Mouse (Mus musculus): ENCODE data around the gene Gm3336. TPM values are rescaled to one million over a fixed set of nuclear protein-coding genes. Genes with fewer than 3 reads are reported as not detected.

The Gm3336 gene
- not detected in 2 replicates for polyA plus RNA-seq (2015; fragmentation: Nextera tagmentation; extraction: Ambion mirVana)

DNA sequence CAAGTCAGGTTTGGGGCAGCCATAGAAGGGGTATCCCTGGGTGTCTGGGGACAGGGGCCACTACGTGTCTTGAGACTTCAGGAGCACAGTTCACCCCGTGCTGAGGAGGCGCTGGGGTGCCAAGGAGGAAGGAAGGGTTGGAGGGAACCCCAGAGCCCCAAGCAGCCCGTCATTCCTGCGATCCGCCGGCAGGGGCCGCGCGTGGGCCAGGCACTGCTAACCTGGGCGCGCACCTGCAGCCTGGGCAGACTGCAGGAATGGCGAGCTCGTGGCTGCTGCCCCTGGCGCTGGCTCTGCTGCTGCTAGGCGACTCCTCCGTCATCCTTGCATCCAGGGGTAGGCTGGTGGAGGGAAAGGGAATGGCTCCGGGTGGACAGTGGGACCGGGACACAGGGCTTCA lies at the start of gene Gm3336:
Gm3336 (plus strand) TSS at position 247 of the 400 bp plus-strand sequence.
- ATAC-seq (replicated peaks): no peak
- Histone ChIP-seq H3K9ac (replicated peaks) (no peak within 1 kb of the TSS), H3K4me3 (0 out of 2 replicates have a peak within 1 kb of the TSS, but pooled peaks have one; percentile 3), H3K27me3 (peaks cover 7% of the 10 kb centered on the region; the same call in 1 of the 2 replicates), H3K4me2 (replicated peaks) (no peak within 1 kb of the TSS), H3K27ac (replicated peaks) (no peak within 1 kb of the TSS), H3K36me3 (no peaks in the 10 kb centered on the region), H3K9me3 (no peaks in the 10 kb centered on the region), H3K4me1 (no peaks in the 10 kb centered on the region)
- WGBS: 2% methylated on average over 19 of the region's 19 CpGs

DNA sequence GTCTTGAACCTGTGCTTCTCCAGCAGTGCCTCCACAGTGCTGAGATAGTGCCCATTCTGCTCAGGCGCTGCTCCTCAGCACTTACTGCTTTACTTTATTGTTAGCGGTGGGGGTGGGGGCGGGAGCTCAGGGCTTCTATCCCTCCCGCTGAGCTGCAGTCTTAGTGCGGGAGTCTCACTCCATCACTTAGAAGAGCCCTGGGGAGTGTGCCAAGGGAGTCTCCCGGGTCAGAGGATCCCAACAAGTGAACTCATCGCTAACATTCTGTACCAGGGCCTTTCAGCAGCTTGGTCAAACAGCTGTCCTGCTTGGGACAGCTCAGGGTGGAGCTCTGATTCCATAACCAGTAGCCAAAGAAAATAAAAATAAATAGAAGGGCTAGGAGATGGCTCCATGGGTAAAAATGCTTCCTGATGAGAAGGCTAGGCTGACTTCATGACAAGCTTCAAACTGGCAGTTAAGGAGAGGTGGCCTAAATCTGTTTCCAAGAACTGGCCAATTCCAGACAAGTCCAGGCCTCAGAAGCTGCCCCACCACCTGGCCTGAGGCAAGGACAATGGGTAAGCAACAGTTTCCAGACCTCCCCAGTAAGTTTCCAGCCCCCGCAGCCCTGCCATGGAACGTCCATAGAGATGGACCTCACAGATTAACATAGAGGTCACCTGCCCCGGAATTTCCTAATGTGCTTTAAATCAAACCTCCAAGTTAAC lies 46.6 kb upstream of the Gm3336 start:
- WGBS: 59% methylated on average over 10 of the region's 10 CpGs
- peaks cover 25% of the 10 kb centered on the region for H3K4me1 ChIP-seq
- no peak overlapping the region for H3K4me2 ChIP-seq (replicated peaks)
- H3K27ac ChIP-seq (replicated peaks): no peak overlapping the region; the same call in 1 of the 2 replicates
- no peaks in the 10 kb centered on the region for H3K9me3 ChIP-seq
- H3K4me3 ChIP-seq: no peak overlapping the region
- ATAC-seq (replicated peaks): no peak
- no peaks in the 10 kb centered on the region for H3K36me3 ChIP-seq
- no peak overlapping the region for H3K9ac ChIP-seq (replicated peaks)
- H3K27me3 ChIP-seq: no peaks in the 10 kb centered on the region

DNA sequence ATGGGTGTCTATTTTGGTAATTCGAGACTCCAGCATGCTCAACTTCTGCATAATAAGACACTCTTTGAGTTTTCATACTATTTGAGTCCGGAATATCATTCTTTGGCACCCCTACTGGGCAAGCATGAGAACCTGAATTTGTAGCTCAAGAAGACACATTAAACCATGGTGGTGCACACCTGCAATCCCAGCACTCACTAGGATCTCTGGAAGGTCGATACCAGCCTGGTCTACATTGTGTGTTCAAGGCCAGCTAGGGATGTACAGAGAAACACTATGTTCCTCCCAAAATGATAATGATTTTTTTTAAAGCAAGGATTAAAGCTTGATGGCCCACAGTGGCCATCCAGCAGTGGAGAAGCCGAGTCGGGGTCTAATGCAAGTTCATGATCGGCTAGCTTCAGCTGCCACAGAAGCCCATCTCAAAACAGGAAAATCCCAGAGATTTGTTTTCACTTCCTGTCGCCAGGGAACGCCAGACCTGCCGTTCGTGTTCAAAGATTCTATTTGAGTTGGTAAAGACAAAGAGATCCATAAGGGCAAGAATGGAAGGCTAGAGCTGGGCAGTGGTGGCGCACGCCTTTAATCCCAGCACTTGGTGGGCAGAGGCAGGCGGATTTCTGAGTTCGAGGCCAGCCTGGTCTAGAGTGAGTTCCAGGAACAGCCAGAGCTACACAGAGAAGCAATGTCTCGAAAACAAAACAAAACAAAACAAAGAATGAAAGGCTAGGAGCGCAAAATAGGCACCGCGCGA lies 45.8 kb upstream of the Gm3336 start:
- Histone ChIP-seq H3K9ac (replicated peaks) (peak overlapping the region; percentile 48), H3K9me3 (no peaks in the 10 kb centered on the region), H3K4me3 (peak overlapping the region; percentile 52), H3K4me1 (peaks cover 21% of the 10 kb centered on the region), H3K36me3 (no peaks in the 10 kb centered on the region), H3K27ac (replicated peaks) (peak overlapping the region; percentile 94), H3K27me3 (no peaks in the 10 kb centered on the region), H3K4me2 (replicated peaks) (peak overlapping the region; percentile 49)
- WGBS: 35% methylated on average over 19 of the region's 19 CpGs
- no peak; the same call in 1 of the 2 replicates for ATAC-seq (replicated peaks)

DNA sequence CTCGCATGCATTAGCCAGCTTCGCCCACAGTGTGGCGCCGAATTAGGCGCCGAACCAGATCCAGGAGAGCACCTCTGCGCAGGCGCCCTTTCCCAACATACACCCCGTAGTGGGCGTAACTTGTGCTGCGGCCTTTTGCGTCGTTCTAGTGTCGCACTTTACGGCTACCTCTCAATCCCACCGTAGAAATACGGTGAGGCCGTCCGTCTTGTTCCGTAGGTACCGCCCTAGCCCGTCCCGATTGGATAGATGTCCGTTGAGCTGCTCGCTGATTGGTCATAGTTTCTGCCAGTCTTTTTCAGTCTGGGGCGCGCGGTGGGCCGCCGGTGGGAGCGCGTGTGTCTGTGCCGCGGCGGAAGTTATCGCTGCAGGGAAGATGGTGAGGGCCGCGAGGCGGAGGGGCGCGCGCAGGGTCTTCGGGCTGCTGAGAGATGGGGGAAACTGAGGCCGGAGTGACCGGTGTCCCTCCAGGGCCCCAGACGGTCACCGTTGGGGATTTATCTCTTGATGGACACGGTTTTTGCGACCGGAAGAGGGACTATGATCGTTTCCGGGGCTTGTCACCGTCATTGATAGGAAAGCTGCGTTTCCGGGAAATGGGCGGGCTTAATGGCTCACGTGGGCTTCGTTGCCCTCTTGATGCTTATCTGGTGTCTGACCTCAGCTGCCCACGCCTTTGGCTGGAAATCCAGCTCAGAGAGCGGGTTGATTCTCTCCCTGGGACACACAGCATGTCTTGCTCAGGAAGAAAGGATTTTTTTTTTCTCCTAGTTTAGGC lies 45.1 kb upstream of the Gm3336 start, which contains the start of gene Lsm4:
Lsm4 (plus strand) TSS at position 170 of the 778 bp plus-strand sequence.
- H3K27ac ChIP-seq (replicated peaks): peak within 1 kb of the TSS; percentile 94
- no peaks in the 10 kb centered on the region for H3K9me3 ChIP-seq
- H3K27me3 ChIP-seq: no peaks in the 10 kb centered on the region
- H3K36me3 ChIP-seq: peaks cover 5% of the 10 kb centered on the region
- H3K9ac ChIP-seq (replicated peaks): peak within 1 kb of the TSS; percentile 52
- WGBS: under 1% methylated on average over 60 of the region's 60 CpGs
- peak within 1 kb of the TSS; percentile 66 for H3K4me2 ChIP-seq (replicated peaks)
- peak; percentile 99 for ATAC-seq (replicated peaks)
- H3K4me1 ChIP-seq: peaks cover 21% of the 10 kb centered on the region
- peak within 1 kb of the TSS; percentile 52 for H3K4me3 ChIP-seq

DNA sequence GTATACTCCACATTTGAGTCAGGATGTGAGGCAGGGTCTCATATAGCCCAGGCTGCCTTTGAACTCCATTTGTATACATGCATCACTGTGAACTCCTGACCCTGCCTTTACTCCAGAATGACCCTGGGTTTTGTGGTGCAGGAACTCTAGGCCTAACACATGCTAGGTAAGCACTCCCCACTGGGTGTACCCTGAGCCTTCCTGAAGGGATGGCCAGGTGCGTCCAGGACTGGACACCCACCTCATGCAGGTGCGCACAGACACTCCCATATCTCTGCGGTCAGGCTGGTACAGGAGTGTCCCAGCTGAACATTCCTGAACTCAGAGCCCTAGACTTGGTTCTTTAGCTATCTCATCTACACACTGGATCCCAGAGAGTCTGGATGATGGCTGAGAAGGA lies 44.2 kb upstream of the Gm3336 start:
- H3K9me3 ChIP-seq: no peaks in the 10 kb centered on the region
- H3K4me1 ChIP-seq: peaks cover 21% of the 10 kb centered on the region
- 94% methylated on average over 3 of the region's 3 CpGs for WGBS
- peak overlapping the region; percentile 66 for H3K4me2 ChIP-seq (replicated peaks)
- no peak; the same call in 1 of the 2 replicates for ATAC-seq (replicated peaks)
- H3K36me3 ChIP-seq: peaks cover 12% of the 10 kb centered on the region
- peak overlapping the region; percentile 52 for H3K4me3 ChIP-seq
- peak overlapping the region; percentile 52 for H3K9ac ChIP-seq (replicated peaks)
- H3K27ac ChIP-seq (replicated peaks): peak overlapping the region; percentile 94
- no peaks in the 10 kb centered on the region for H3K27me3 ChIP-seq

- Histone ChIP-seq H3K27ac (replicated peaks) (no peak overlapping the region), H3K4me3 (no peak overlapping the region), H3K27me3 (no peaks in the 10 kb centered on the region), H3K36me3 (peaks cover 12% of the 10 kb centered on the region), H3K9me3 (no peaks in the 10 kb centered on the region), H3K4me2 (replicated peaks) (no peak overlapping the region), H3K9ac (replicated peaks) (no peak overlapping the region), H3K4me1 (peaks cover 21% of the 10 kb centered on the region)
- WGBS: 80% methylated on average over 4 of the region's 4 CpGs
- ATAC-seq (replicated peaks): no peak
Observed at GRCm38 (mm10) chr8:70674716-70675115, 43.6 kb upstream of the Gm3336 start.

DNA sequence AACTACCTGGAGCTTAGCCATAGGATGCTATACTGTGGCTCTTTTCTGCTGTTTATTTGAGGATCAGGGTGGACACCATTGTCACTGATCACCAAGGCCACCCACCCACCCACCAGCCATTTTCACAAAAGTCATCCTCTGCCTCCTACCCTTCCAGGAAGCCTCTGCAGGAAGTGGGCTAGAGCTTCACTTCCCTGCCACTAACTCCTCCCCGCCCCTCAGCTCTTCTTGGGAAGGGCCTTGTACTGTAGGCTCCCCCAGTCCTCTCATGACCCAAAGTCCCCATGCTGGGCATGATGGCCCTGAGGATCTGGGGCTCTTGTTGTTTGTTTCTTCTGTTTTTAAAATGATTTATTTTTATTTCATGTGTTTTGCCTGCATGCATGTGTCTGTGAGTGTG lies 43.0 kb upstream of the Gm3336 start:
- Histone ChIP-seq H3K9ac (replicated peaks) (no peak overlapping the region), H3K36me3 (peaks cover 12% of the 10 kb centered on the region), H3K4me2 (replicated peaks) (no peak overlapping the region), H3K27ac (replicated peaks) (no peak overlapping the region), H3K4me3 (no peak overlapping the region), H3K27me3 (no peaks in the 10 kb centered on the region), H3K4me1 (peaks cover 21% of the 10 kb centered on the region), H3K9me3 (no peaks in the 10 kb centered on the region)
- no peak for ATAC-seq (replicated peaks)
- WGBS: 97% methylated on average over 1 of the region's 1 CpGs

DNA sequence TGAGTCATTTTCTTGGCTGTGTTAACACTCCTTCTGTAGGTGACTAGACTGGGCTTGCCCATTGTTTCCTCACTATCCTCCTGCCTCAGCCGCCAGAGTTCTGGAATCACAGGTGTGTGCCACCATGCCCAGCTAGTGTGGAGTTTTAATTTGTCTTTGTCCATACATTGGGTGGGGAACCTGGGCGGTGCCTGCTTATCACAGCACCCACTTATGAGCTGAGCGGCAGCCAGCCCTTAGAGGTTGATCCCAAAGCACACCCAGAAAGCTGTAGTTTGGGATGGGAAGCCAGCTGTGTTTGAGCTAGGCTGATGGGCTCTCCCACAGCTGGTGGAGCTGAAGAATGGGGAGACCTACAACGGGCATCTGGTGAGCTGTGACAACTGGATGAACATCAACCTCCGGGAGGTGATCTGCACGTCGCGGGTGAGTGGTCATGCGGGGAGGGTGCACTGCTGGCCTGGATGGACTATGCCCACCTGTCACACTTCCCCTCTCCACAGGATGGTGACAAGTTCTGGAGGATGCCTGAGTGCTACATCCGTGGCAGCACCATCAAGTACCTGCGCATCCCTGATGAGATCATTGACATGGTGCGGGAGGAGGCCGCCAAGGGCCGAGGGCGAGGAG lies 40.8 kb upstream of the Gm3336 start:
- Histone ChIP-seq H3K4me2 (replicated peaks) (no peak overlapping the region), H3K4me3 (no peak overlapping the region), H3K27ac (replicated peaks) (no peak overlapping the region), H3K9me3 (no peaks in the 10 kb centered on the region), H3K27me3 (no peaks in the 10 kb centered on the region), H3K9ac (replicated peaks) (no peak overlapping the region), H3K36me3 (peaks cover 12% of the 10 kb centered on the region), H3K4me1 (peaks cover 19% of the 10 kb centered on the region)
- ATAC-seq (replicated peaks): no peak
- 89% methylated on average over 15 of the region's 15 CpGs for WGBS

GRCm38 (mm10) chr8:70678679-70679078 lies 39.7 kb upstream of the Gm3336 start:
- Histone ChIP-seq H3K27me3 (no peaks in the 10 kb centered on the region), H3K9ac (replicated peaks) (no peak overlapping the region), H3K9me3 (no peaks in the 10 kb centered on the region), H3K4me3 (no peak overlapping the region), H3K36me3 (peaks cover 12% of the 10 kb centered on the region), H3K27ac (replicated peaks) (no peak overlapping the region), H3K4me2 (replicated peaks) (no peak overlapping the region), H3K4me1 (peaks cover 17% of the 10 kb centered on the region)
- ATAC-seq (replicated peaks): no peak

DNA sequence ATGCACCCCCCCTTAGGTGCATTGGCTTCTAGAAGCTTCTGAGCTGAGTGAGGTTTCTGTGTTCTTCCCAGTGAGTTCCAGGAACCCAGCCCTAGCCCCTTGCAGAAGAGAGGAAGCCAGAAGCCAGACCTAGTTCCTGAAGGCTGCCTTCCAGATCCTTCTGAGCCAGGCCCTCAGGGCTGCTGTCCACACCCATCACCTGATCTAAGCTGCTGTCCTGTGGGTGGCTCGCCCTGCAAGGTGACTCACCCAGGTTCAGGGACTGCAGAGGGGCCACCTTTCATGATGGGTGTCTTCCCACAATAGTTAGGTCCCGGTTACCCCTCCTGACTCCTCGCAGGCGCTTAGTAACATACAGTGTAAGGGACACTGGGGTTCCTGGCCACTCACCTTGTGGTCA lies 38.9 kb upstream of the Gm3336 start:
- Histone ChIP-seq H3K27me3 (no peaks in the 10 kb centered on the region), H3K4me1 (peaks cover 10% of the 10 kb centered on the region), H3K9me3 (no peaks in the 10 kb centered on the region), H3K4me2 (replicated peaks) (no peak overlapping the region), H3K36me3 (peaks cover 12% of the 10 kb centered on the region), H3K27ac (replicated peaks) (no peak overlapping the region), H3K4me3 (no peak overlapping the region), H3K9ac (replicated peaks) (no peak overlapping the region)
- no peak for ATAC-seq (replicated peaks)
- 95% methylated on average over 4 of the region's 4 CpGs for WGBS

DNA sequence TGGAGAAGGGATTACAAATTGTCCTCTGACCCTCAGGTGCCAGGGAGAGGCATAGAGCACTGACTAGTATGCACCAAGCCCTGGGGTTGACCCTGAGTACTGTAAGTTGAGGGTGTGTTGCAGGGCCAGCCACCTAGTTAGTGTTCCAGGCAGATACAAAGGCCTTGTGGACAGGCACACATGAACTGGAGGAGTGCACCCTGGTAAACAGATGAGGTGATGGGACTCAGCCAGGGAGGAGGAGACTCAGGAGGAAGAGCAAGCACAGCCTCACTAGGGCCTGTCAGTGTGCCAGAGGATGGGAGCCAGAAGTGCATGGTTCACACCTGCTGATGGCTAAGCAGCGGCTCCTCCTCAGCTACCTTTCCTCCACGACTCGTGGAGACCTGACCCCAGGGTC lies 38.3 kb upstream of the Gm3336 start:
- Histone ChIP-seq H3K9me3 (no peaks in the 10 kb centered on the region), H3K4me1 (peaks cover 4% of the 10 kb centered on the region), H3K36me3 (peaks cover 12% of the 10 kb centered on the region), H3K4me3 (no peak overlapping the region), H3K4me2 (replicated peaks) (no peak overlapping the region), H3K27ac (replicated peaks) (no peak overlapping the region), H3K27me3 (no peaks in the 10 kb centered on the region), H3K9ac (replicated peaks) (no peak overlapping the region)
- ATAC-seq (replicated peaks): no peak
- 74% methylated on average over 3 of the region's 3 CpGs for WGBS

Data from forebrain, embryonic 15.5 days (tissue).